Mouse (Mus musculus) T-helper 17 cell (primary cell): ENCODE data around the gene Tbc1d8.

Experiments used
- in situ Hi-C, 2 experiments: fragments of 300-600 bp; cut with MboI, MseI; formaldehyde crosslinking; loops; 1 replicate in 1 of 2; 2 replicates in 1 of 2; pipeline ENCODE4 v1.15.1; 2025; ENCODE audit warnings: high pct_unique_total_duplicates in 2 of 2

Gene Tbc1d8

DNA sequence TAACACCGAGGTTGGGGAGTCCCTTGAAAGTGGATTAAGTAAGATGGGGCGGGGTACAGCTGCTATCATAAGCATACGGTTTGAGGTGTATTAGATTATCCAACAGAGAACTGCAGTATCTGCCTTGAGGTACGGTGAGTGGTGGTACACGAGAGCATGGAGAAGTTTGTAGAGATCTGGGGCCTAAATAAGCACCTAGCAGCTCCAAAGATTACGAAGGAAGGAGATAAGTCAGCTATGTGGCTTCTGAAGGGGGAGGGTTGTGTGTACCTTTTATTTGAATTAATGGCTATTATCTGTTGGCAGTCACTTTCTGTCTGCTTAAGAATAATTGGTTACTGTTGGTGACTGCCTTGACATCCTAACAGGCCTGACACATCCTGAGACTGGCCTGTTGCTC is 108.1 kb downstream of the Tbc1d8 start:
- in situ Hi-C loops: no loop called here

DNA sequence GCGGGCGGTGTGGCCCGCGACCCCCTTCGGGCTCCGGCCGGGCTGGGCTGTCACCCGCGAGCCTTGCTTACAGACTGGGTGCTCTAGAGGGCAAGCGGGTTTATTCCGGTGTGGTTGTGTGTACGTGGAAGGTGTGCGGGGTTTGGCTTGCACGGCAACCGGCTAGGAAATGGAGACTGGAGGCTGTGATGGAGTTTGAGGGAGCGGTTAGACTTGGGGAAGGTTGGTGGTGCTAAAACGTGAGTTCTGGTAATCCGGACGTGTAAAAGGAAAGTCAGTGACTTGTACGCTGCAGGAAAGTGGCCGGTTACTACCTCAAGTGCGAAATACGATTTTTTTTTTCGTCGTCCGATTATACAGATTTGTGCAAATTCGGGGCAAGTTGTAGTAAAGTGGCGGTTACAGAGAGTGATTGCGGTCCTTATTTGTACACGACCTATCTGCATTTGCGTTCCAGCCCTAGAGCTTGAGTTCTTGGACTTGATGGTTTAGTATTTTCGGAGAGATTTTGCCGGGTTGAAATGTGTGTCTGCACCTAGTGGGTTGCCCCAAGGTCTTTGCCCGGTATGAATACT is 110.2 kb downstream of the Tbc1d8 start:
- in situ Hi-C loops: no loop called here

DNA sequence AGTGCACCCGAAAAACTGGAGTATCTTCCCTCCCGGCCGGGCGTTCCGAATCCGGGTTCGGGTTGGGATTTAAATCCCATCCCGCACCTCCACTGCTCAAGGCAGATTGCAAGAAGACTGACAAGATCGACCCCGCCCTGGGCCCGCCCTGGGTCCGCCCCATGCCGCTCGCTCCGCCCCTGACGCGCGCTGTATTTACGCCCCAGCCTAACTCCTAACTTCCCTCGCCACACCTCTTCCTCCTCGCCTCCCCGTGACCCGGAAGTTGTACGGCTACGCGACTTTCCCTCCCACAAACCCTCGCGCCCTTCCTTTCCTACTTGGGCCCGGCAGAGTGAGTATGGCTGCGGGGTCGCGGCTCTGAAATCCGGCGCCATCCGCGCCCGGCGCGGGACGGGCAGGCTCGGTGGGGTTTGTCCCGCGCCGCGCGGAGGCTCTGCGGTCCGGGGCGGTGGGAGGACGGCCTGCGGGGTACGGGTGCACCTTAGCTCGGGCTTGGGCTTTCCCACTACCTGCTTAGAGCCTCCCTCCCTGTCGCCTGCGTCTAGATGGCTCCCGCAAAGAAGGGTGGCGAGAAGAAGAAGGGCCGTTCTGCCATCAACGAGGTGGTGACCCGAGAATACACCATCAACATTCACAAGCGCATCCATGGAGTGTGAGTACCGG is 110.8 kb downstream of the Tbc1d8 start, which contains the start of gene Rpl31:
Gene Rpl31, plus strand, starts transcription at position 242 of the 666 bp plus-strand sequence.
- in situ Hi-C loops: no loop called here

DNA sequence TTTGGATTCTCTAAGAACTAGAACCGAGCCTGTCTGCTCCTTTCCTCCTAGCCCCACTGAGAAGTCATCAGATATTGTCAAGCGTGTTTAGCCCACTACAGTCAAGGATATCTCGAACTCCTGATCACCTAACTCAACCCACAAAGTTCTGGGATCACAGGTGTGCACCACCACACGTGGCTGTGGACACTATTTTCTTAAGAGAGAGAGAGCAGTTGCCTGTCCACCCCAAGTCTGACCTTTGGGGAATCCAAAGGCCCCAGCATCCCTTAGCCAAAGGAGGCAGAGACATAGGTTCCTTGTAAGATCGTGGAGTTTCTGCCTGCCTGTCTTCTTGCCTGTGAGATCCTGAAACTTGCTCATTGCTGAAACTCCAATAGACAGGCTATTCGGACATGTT is 111.5 kb downstream of the Tbc1d8 start:
- in situ Hi-C loops: no loop called here

DNA sequence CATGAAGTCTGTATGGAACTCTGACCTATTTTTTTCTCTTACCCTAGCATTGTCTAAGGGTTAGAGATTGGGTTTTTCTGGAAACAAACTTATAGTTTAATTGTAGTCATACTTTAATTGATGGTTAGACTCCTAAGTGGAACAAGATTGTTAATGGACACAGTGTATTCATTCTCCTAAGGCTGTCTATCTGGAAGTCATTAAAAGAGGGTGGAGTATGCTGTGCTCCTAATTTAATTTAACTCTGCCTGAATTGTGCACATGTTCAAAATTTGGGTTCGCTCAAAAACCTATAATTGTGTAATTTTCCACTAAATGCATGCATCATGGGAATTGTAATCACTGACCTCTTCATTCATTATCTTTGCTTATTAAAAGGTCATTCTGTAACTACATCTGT is 113.0 kb downstream of the Tbc1d8 start:
- in situ Hi-C loops: no loop called here

DNA sequence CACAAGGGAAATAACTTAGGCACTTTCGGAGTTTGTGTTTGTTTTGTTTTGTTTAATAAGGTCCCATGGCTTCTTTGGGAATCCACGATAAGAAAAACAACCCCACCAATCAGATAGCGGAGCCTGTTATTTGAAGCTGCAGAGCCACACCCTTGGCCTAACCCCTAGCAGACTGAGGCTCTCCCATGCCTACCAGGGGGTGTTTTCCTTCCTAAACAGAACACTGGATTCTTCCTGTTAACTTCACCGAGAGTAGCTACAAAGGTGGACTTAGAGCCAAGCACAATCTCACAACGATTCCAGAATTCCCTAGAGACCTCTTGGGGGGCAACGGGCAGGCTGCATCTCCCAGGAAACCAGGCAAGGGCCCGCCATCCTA is 116.1 kb downstream of the Tbc1d8 start:
- in situ Hi-C loops: no loop called here

DNA sequence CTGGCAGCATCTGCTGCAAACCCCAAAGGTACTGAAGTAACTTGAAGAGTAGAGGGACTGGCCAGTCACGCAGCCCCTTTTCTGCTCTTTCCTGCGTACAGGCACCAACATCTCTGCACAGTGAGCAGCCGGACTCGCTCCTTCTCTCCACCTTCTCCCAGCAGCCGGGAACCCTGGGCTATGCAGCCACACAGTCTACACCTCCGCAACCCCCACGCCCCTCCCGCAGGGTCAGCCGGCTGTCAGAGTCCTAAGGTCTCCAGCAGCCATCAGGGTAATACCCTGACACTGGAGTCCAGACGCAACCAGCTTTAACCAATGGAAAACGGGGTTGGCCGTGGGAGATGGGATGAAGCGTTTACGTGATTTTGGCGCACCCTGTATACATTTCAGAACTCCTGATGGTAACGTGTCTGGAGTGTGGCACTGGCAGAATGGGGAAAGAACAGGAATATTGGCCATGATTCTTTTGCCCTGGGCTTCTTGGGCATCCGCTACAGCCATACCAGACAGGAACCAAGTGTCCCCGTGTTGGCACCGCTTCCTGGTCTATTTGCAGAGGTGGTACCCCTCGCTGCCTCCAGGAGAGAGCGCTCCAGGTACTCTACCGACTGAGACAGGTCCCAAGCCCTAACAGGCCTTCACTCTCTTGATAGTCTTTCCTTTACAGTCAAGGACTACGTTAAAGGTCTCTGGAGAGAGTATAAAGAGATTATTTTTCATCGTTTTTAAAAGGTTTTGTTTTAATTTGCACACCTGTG is 116.6 kb downstream of the Tbc1d8 start:
- in situ Hi-C loops: no loop called here

DNA sequence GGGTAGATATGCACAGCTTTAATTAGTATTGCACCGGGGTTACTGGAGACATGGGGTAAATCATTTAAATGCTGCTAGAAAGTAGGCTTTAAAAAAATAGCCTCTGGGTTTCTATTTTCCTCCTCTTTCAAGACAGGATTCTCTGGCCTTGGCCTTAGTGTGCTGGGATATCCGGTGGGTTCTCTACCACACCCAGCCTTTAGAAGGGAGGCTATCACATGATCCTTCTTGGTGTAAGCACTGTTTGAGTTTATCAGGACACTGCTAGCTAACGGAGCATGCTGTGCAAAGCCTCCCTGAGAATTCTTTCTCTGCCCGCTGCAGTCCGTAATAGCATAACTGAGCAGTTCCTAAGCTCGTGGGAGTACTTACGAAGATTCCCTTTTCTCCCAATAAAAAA is 129.1 kb downstream of the Tbc1d8 start:
- in situ Hi-C loops: loop anchor here (5.0 to 10.0 kb wide), 3 partner anchors 115 to 1747 kb away; no protein-coding TSS in a partner anchor

DNA sequence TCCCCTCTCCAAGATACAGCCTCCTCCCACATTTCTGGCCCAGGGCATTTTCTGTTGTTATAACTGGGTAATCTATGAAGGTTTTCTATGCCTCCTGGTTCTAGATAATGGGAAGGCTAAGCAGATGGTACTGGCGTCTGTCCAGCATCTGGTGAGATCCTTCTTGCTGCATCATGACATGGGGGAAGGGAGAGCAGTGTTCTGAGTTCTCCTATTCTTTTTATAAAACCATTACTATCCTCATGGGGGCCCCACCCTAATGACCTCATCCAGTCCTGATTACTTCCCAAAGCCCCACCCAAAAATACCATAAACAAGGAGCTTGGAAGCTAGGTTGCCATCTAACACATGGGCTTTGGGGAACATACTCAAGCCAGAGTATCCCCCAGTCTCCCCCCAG is 129.6 kb downstream of the Tbc1d8 start:
- in situ Hi-C loops: loop anchor here (5.0 to 10.0 kb wide), 3 partner anchors 114 to 1747 kb away; no protein-coding TSS in a partner anchor

DNA sequence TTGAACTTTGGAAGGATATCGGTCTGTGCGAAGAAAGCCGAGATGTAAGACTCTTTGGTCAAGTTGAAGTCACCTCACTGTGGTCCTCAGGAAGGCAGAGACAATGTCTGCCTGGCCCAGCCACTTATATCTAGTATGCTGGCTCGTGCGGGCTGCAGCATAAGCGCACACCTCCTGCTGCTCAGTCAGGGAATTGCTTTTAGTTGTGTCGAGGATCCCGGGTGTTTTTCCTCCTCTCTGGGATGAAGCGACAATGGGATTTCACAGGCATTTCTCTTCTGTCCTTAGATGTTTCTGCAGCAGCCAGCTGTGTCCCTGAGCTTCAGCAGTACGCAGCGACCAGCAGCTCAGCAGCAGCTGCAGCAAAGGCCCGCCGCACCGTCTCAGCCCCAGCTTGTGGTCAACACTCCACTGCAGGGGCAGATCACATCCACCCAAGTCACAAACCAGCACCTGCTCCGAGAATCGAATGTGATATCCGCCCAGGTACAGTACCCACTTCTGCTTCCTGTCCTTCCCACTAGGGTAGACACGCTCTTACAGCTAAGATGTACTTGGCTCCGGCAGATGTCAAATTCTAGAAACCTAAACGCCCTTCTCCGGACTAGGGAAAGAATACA is 133.5 kb downstream of the Tbc1d8 start:
- in situ Hi-C loops: loop anchor here (5.0 to 10.0 kb wide), 4 partner anchors 110 to 1743 kb away; no protein-coding TSS in a partner anchor

DNA sequence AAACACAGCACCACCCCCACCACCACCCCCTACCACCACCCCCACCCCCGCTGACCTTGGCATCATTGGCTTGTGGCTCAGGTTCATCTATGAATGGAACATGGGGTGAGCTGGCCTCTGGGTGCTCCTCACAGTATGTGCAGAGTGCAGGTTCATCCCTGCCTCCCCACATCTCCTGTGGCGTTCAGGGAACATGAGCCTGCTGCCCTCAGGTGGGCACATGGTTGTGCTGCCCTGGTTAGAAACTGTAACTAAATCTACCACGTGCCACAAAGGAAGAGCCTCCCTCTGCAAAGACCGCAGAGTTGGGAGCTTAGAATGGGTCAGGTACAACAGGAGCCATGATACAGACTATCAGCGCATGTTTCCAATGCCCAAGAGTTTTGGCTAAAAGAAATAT is 135.3 kb downstream of the Tbc1d8 start:
- in situ Hi-C loops: loop anchor here (5.0 to 10.0 kb wide), 2 partner anchors 108 to 336 kb away; no protein-coding TSS in a partner anchor

DNA sequence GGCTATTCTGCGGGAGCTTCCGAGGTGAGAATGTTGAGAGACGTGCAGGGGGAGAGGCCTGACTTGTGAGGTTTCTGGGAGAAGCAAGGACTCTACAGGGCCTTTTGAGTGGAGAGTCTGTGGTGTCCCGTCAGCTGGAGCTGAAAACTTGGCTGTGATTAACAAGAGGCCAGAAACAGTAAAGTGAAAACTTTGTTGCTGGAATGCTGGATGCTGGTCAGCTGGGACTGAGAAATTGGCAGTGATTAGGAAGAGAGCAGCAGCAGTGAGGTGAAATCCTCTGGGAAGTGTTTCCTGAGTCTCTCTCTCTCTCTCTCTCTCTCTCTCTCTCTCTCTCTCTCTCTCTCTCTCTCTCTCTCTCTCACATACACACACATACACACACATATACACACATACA is 136.7 kb downstream of the Tbc1d8 start:
- in situ Hi-C loops: loop anchor here (5.0 to 10.0 kb wide), 2 partner anchors 107 to 335 kb away; no protein-coding TSS in a partner anchor

DNA sequence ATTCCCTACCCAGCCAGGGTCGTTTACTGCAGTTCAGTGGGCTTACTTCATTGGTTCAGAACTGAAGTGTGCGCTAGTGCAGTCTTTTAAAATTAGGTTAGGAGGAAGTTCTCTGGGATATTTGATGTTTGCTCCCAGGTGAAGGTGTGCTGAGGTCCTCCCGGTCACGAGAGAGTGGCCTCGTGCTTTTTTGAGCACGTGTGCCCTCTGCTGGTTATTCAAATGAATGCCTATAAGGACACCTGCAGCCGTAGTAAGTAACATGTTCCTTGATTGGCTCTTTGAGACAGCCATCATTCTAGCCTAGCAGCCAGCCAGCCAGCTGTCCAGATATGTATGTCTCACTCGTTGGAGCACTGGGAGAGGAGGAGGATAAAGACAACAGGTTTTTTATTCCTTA is 137.9 kb downstream of the Tbc1d8 start:
- in situ Hi-C loops: loop anchor here (5.0 to 10.0 kb wide), 2 partner anchors 106 to 333 kb away; no protein-coding TSS in a partner anchor

DNA sequence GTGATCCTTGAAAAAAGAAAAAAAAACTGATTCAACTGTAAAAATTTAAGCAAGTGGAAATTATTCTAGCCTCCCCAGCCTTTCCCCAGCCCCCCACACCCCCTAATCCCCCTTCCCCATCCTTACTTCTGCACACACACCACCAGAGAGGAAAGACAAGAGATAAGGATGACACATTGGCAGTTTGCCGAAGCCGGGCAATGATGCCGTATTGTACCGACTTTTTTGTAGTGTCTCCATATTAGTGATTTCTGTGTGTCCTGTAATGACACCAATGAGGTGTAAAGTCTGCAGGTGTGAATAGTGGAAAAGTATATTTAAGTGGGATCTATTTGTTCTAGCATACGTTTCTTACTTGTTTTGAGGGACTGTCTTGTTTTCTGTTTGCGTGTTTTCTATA is 138.4 kb downstream of the Tbc1d8 start:
- in situ Hi-C loops: loop anchor here (5.0 to 10.0 kb wide), 2 partner anchors 105 to 333 kb away; no protein-coding TSS in a partner anchor

DNA sequence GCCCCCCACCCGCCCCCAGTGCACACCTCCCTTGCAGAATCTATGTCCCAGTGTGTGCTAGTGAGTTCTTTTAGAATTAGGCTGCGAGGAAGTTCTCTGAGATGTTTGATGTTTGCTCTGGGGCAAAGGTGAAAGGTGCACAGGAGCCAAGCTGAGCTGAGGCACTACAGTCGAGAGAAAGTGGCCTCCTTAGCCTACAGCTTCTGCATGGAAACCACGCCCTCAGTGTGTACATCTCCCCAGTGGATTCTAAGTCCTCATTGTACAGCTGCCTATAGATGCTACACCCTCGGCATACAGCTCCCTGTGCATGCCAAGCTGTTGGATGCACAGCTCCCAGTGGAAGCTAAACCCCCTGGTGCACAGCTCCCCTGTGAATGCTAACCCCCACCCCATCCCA is 139.1 kb downstream of the Tbc1d8 start:
- in situ Hi-C loops: no loop called here

DNA sequence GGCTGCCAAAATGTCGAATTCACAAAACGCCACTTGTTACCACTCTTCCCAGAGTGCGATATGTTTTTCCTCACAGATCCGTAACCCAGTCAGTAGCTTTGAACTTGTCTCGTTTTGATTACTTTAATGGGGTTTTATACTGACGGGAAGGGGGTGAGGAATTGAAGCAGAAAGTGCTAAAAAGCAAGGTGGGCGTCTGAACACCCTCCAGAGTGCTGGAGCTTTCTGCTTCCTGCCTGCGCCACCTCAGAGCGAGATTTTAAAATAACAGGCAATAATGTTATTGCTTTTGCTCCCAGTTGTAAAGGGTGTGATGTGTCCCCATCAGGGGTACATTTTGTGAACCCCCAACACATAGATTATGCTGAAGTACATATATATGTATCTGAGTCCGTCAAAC is 139.7 kb downstream of the Tbc1d8 start:
- in situ Hi-C loops: no loop called here

DNA sequence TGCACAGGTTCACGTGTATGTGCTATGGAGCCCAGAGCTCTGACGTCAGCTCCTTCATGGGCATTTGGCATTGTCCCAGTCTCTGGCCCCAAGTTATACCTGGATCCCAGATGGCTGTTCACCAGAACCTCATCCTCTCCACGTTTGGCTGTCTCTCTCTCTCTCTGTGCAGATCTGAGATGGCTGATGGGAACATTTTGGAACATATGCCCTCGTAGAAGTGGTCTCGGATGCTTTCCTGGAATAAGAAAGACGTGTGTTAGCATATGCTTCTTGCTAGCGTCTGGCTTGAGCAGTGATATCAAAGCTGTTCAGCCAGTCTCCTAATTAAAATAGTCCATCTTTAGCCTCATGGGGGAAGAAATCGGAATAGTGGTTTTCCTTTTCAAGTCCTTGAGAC is 141.8 kb downstream of the Tbc1d8 start:
- in situ Hi-C loops: no loop called here

DNA sequence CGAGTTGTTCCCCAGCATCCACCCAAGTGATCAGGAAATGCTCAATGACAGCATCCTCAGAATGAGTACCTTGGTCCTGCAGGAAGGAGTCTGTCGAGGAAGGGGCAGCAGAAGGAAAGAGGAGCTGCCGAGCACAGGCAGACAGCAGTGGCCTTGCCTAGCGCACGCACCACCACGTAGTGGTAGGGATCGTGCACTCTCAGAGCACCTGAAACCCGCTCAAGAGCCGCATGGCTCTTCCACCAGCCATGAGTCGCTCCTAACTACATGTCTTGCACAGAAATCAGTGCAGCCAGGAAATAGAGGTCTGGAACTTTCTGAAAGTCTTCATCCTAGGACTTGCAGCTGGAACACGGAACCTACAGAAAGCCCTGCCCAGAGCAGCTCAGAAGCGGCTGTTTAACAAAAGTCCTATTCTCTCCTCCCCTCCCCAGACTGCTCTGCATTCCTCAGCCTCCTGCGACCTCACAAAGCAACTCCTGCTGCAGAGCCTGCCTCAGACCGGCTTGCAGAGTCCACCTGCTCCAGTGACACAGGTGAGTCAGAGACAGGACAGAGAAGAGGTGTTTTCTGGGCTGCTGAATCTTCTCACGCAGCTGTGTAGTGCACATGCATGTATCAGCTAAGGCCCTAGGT is 142.9 kb downstream of the Tbc1d8 start:
- in situ Hi-C loops: no loop called here

DNA sequence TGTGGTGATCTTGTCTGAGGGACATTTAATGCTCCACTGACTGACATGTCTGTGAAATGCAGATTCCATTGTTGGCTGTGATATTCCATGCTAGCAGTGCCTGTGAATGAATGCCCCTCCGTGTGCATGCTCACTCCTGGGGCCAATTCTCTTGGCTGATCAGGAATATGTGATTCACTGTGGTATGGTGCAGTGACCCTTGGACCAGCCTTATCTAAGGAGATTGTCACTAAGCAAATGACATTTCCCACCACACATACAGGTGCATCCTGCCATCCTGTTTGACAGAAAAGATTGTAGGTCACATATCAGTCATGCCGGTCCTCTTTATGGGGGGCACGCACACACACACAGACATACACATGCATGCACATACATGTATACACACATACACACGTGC is 146.1 kb downstream of the Tbc1d8 start:
- in situ Hi-C loops: no loop called here

DNA sequence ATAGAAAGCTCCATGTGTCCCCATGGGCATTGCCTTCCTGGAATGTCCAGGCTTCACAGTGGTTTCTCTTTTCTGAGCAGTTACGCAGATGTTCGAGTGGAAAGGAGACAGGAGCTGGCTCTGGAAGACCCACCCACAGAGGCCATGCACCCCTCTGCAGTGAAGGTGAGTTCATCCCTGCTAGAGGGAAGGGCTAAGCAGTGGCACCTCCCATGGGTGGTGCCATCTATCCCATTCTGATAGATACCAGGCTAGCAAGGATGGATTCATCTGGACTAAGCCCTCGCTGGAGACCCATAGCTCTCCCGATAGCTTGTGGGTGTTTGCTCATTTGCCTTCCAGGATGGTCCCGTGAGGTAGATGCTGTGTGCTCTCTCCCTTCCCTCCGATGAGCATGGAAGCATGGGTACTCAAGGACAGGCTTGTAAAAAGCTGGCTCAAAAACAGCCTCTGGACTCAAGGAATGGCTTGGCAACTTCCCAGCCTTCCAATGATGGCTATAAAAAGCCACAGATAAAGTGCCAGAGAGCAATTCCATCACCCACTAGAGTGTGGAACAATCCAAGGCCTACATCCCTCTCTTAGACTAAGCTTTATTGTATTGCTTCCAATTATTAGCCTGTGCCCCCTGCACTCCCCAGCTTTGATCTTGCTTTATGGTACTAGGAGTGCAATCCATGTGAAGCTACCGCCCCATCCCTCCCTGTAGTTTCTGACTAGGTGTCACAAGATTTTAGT is 147.5 kb downstream of the Tbc1d8 start:
- in situ Hi-C loops: no loop called here

DNA sequence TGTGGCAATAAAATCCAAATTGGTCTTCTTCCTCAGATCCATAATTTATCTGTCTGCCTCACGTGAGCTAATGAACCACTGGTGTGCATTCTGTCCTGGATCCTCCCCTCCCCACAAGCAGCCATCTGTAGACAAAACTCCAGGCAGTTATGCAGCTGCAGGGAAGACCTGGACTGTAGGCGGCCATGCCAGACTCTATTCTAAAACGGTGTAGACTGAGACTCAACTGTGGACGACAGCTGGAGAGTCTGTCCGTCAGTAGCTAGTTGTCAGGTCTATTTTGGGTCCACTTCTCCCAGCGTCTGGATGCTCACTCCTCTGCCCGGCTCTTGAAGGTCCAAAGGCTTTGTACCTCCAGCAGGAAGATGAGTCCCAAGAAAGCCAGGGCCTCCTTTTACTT is 151.0 kb downstream of the Tbc1d8 start:
- in situ Hi-C loops: no loop called here
